Mouse (Mus musculus) urinary bladder, postnatal 14 days (tissue): Measurements from ENCODE around the gene Pabpn1l.
A peak's percentile ranks its signal among the peaks of the same experiment; 100 is the strongest.
"Not testable (repeated sequence)": the region's sequence is repeated elsewhere in the genome, so short reads cannot be mapped to it uniquely, and the experiment has no call there.

ENCODE experiments used
- DNase-seq: peaks from one replicate; pipeline ENCODE4 v3.0.0; 2021; ENCODE audit warnings: low spot score

Pabpn1l gene

DNA sequence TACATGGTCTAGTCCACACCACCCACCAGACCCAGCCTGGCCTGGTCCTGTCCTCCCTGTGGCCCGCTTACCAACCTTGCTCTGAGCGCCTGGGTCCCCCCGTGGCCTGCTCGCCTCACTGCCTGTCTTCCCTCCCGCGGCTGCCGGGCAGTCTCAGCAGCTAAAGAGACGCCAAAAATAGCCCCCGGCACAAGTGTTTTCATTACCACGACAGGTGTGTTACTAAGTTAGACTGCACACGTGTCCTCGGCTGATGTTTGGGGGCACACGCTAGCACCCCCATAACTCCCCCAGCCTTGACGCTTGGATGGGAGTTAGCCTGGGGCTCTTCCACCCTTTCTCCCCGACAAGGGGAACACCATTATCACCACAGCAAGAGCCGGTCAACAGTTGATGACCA is 23.8 kb upstream of the Pabpn1l start:
- DNase-seq, result no peak

DNA sequence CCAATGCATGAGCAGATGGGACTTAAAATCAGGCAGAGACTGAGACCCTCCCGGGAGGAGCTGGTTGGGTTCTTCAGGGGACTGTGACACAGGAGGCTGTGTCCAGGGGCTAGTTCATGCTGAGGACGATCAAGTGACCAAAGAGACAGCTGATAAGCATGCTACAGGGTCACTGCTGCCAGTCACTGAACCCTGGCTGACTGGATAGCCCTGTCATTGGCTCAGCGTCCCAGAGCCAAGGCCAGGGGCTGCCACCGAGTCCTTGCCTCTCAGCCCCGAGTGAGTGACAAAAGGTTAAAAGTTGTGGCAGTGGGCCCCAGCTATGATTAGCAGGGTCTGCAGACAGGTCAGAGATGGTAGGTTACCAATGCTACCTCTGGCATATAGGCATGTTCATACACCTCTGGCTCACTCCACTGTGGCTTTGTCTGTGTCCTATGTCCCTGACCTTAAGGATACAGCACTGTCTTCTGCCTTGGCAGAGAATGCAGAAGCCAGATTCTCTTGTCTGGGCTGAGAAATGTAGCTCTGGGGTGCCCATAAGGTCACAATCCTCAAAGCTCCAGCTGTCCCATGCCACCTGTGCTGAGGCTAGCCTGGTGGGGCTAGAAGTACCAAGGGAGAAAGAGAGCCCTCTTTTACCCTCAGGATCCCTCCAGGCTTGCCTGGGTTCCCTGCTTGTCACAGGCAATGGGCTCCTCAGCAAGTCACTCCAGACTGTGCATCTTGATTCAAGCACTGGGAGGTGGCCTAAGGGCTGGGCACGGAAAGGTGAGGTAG is 21.8 kb upstream of the Pabpn1l start:
- no peak for DNase-seq

GRCm38 (mm10) chr8:122642071-122642470 is 19.5 kb upstream of the Pabpn1l start:
- DNase-seq, result peak; percentile 48

- DNase-seq, result no peak
These were observed 18.9 kb upstream of the Pabpn1l start for GRCm38 (mm10) chr8:122641406-122641805.

- no peak for DNase-seq
These were observed 18.3 kb upstream of the Pabpn1l start for GRCm38 (mm10) chr8:122640825-122641224.

GRCm38 (mm10) chr8:122639521-122640248 is 17.1 kb upstream of the Pabpn1l start:
- DNase-seq, result peak; percentile 51

DNA sequence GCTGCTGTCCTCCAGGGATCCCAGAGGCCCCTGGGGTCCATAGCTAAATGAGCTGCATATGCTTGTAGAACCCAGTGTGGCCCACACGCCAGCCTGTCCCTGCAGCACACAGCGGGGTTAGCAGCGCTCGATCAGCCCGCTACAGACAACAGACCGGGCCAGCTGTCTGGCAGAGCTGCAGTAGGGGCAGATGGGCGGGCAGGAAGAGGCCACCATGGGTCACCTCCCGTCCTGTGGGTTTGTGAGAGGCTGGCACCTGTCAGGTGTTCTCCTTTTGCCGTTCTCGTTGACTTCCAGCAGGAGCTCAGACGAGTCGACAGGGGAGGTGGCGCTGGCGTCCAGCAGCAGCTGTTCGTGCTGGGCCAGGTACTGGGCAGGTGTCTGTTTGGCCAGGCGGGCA is 16.1 kb upstream of the Pabpn1l start:
- no peak for DNase-seq

- DNase-seq, result no peak
These were observed 14.7 kb upstream of the Pabpn1l start for GRCm38 (mm10) chr8:122637230-122637629.

DNA sequence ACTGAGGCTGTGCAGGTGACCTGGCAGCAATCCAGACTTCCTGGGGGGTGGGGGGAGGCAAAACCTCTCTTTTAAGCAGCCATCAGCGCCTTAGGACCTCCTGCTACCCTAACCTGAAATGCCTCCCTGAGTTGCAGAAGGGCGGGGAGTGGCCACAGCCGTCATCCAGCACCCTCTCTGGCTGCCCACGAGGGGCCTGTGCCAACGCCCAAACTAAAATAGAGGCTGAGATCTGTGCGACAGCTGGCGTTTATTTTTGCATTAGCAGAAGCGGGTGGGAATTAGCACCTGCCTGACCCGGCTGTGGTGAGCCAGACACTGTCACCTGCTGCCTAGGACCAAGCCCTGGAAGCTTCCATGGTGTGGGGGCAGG is 14.2 kb upstream of the Pabpn1l start:
- DNase-seq, result no peak

DNA sequence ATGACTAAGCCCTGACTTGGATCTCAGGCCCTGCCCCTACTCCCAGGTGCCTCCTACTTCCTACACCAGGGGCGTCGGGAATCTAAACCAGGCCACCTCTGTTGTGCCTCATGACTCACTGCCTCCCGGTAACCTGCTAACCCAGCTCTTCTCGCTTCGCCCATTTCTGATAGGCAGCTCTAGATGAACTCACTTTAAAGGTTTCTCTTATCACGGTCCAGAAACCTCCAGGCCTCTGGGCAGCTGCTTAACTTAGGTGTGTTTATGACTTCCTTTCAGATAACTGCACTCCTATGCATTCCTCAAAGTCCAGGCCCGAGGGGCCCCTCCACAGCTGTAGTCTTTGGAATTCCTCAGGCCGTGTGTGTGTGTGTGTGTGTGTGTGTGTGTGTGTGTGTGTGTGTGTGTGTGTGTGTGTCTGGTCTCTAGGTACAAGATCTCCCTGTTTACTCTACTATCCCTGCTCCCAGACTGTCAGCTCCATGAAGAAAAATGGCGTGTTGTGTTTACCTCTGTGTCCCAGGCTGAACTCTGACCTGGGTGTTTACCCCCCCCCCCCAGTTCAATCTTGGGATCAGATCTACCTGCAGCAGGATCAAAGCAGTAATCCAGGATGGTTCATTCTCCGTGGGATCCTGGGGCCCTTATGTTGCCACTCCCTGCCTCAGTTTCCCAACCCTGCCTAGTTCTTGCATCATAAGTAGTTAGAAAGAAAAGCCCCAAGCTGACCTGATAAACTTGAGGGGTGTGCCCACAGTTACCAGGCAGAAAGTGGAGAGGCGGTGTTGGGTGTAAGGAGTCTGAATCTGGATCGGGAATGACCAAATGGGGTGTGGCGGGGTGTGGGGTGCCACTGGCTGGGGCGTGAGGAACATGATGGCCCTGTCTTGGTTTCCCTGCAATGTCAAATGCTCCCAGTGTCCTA is 13.6 kb upstream of the Pabpn1l start:
- DNase-seq, result peak; percentile 72

GRCm38 (mm10) chr8:122633205-122633604 is 10.7 kb upstream of the Pabpn1l start:
- DNase-seq, result no peak

DNA sequence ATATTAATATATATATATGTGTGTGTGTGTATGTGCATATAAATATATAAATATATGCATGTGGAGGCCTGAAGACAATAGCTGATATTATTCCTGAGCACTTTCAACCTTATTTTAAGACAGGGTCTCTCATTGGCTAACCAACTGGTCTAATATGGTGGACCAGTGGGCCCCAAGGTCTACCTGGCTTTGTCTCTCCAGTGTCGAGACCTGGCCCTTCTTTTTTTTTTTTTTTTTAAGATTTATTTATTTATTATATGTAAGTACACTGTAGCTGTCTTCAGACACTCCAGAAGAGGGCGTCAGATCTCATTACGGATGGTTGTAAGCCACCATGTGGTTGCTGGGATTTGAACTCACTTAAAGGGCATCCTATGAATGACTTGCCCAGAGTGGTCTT is 9.6 kb upstream of the Pabpn1l start:
- not testable (repeated sequence) for DNase-seq

GRCm38 (mm10) chr8:122630696-122631095 is 8.2 kb upstream of the Pabpn1l start:
- DNase-seq, result no peak

- no peak for DNase-seq
These were observed 6.8 kb upstream of the Pabpn1l start for GRCm38 (mm10) chr8:122629388-122629787.

- no peak for DNase-seq
These were observed 4.4 kb upstream of the Pabpn1l start for GRCm38 (mm10) chr8:122626896-122627295.

- no peak for DNase-seq
These were observed 3.3 kb upstream of the Pabpn1l start for GRCm38 (mm10) chr8:122625811-122626210.

GRCm38 (mm10) chr8:122624653-122625052 is 2.1 kb upstream of the Pabpn1l start:
- no peak for DNase-seq

DNA sequence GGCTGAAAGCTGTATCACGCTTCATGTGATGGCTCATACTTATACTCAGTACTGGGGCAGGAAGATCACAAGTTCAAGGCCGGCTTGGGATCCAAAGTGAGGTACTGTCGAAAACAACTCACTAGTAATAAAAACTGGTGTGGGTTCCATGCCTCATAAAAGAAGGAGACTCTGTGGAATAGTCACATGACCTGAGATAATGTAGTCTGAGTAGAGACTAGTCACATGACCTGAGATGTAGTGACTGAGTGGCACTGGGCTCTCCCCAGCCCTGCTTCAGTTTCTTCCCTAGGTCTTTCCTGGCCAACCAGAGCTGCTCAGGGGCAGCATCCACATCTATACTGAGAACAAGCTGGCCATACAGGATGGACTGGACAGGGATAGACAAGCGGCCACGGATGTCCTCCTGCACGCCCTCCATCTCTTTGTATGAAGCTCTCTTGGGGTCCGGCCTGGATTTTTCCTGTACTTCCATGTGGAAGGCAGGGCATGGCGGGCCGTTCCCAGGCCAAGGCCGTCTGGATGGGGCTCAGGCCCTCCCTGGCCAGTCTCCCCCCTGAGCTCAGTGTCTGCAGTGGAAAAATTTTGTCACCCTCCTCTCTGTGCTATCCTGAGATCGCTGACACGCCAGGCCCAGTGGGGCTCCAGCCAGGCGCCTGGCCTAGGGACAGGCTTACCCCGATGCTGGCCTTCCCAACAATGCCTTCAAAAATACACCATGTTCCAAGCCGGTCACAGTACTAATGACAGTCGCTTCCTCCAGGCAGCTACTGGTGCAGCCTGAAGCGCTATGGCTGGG is 1.5 kb upstream of the Pabpn1l start:
- no peak for DNase-seq

DNA sequence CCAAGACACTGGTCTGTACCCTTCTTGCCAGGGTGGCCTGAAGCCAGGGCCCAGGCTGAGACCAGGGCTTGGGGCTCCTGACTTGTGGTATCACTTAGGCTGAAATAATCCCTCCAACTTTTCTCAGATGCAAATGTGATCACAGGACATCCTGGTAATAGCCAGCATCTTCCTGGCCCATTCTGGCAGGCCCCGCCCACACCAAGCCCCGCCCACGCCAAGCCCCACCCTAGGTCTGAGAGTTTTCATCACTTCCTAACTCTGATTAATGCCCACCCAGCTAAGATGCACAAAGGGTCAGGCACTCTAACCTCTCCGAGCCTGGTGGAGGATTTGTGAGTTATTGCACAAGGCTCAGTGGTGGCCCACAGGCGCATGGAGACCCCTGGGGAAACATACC is 2.1 kb downstream of the Pabpn1l start:
- no peak for DNase-seq

DNA sequence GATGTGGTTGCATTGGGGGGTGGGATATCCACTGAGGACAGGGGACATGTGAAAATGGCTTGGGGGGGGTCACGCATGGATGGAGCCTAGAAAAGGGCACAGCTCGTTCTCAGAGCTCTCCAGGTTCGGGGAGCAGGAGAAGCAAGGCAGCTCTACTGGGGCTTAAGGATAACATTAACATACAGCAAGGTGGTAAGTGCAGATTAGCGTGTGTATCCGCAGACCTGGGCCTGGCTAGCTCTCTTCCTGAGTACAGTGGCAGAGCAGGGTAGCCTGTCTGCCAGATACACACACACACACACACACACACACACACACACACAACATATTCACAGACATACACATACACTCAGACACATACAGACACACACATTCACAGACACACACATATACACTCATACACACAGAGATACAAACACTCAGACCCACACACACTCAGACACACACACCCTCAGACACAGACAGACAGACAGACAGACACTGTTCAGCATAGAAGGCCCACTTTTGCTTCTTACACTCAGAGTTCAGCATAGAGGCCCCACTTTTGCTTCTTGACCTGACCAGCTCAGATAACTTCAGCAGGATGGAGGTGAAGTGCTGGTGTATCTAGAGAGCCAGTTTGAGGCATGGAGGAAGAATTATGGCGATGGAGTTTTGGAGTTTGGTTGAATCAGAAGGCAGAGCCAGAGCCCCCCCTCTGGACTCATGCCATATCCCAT is 3.7 kb downstream of the Pabpn1l start:
- no peak for DNase-seq

DNA sequence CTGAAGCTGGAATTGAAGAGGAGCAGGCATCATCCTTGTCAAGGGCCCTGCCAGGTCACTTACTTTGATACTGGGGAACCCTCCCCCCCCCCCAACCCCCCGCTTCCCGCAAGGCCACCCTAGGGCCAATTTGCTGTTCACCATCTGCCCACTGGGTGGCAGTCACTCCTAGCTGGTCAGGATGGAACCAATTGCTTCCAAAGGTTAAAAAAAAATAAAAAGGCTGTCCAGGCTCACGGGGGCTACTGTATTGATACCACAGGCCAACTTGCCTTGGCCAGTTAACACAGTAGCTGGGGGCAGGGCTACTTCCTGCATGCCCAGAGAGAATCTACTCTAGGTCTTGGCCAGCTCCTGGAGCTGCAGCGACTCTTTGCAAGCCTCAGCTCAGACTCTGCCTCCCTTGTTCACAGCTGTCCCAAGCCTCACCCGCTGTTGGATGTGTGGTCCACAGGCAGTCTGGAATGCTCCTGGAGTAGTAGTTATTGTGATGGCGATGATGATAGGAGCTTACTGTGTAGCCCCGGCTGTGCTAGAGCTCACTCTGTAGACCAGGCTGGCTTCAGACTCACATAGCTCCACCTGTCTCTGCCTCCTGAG is 4.5 kb downstream of the Pabpn1l start:
- peak; percentile 85 for DNase-seq
